Mouse (Mus musculus) embryonic fibroblast, embryonic 13.5 days (primary cell): Measurements from ENCODE around the gene Agbl4.

Source experiments
- CTCF ChIP-seq: IDR thresholded peaks from 2 replicates; pipeline ENCODE4 v1.5.1; 2011; ENCODE audit warnings: mild to moderate bottlenecking, control low read depth, low read length, moderate library complexity, borderline replicate concordance; ENCODE audit not compliant: insufficient read depth
- POLR2A ChIP-seq: IDR thresholded peaks from 2 replicates; pipeline ENCODE4 v1.6.1; 2011; ENCODE audit warnings: low read depth, mild to moderate bottlenecking, control low read depth, low read length, moderate library complexity

DNA sequence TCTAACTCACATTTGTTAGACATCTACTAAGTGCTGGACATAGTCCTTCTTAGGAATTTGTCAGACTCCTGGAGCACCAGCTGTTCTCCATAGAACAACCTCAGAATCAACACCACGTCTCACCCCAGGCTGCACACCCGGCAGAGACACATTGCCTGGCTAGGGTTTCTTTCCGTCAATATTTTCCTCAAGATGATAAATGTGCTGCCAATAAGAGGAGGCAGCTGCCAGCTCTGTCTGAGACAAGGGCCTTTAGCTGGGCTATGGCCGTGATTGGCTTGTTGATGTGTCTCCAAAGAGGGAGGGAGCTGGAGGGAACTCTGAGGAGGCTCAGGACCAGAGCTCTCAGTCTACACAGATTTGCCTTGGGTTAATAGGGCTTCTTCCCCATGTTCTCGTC is 1227.5 kb downstream of the Agbl4 start:
- TF ChIP-seq CTCF: no peak
- TF ChIP-seq POLR2A: no peak
